Mouse (Mus musculus) right cerebral cortex, adult 2 months (tissue): ENCODE results near the gene Ugt1a8.

ENCODE experiments used
- DNase-seq, 2 experiments: peaks; one replicate each; pipeline ENCODE4 v3.0.0; 2021 to 2022; ENCODE audit warnings: low spot score in 2 of 2

The Ugt1a8 gene

DNA sequence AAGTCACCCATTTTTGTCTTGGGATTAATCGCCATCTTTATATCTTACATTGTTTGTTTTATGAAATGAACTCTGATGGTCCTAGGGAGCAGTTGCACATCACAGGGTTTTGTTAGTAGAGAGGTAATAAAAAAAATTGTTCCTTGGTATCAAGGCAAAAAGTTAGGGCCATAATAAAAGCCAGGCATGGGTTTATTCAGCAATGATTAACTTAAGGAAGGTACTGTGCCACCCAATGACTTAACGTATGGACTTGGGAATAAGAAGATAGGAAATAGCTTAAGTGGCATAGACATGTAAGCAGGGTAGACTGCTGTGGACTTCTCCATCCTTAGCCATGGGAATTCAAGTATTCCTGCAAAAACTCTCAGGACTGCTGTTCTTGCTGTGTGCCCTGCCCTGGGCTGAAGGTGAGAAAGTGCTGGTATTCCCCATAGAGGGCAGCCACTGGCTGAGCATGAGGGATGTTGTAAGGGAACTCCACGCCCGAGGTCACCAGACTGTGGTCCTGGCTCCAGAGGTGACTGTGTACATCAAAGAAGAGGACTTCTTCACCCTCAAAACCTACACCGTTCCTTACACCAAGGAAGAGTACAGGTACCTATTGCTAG is 98.8 kb downstream of the Ugt1a8 start:
- no peak for DNase-seq

DNA sequence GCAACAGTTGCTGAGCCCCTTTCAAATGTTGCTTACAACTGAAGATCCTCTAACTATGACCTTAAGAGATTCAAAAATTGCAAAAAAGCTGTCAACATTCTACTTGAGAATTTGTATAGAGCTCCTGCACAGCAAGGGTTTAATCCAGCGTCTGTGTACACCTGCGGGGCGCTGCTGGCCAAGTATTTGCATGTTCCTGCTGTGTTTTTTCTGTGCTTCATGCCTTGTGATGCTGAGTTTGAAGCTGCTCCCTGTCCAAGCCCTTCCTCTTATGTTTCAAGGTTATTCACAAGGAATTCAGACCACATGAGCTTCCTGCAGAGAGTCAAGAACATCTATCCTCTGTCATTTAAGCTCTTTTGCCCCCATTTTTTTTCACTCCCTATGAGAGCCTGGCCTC is 104.5 kb downstream of the Ugt1a8 start:
- no peak for DNase-seq

DNA sequence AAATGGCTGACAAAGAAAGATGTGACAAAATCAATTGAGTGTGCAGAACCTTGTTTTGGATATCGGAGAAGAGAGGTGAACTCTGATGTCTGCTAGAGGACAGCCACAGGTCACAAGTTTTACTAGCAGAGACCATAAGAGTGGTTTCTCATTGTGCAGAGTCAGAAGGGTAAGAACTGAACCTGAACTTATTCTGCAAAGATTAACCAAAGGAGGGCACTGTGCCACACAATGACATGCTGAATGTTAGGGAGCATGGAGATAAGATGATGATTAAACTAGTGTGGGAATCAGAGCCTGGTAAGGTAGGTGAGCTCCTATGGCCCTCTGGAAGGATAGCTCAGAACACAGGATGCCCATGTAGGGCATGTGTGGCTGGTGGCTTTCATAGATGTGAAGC is 108.1 kb downstream of the Ugt1a8 start:
- no peak for DNase-seq

DNA sequence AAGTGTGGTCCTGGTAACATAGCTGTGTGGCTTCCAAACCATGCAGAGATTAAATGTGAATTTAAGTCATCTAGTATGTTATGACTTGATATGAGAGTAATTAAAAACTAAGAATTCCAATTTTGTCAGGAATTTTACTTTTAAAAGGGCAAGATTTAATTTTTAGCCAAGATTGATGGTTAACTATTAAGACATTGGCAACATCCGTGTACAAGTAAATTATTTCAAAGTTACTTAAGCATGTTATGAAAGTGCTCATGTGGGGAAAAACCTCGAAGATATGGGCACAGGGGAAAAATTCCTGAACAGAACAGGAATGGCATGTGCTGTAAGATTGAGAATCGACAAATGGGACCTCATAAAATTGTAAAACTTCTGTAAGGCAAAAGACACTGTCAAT is 109.8 kb downstream of the Ugt1a8 start:
- DNase-seq: no peak

DNA sequence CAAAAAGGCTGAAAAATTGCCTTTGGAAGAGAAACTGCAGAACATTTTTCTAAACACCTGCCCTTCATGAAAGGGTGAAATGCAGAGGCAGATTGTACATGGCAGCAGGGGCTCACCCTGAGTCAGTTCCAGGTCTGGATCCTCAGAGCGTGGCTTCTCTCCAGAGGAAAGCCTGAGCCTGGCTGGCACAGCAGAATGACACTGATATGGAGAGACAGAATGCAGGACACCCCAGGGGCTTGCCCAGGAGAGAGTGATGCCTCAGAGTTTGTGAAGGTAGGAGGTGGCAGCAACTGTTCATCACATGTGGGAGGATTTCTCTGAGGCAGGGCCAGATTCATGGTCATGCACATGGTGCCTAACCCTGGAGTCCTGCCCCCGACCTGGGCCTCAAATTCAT is 112.4 kb downstream of the Ugt1a8 start:
- no peak for DNase-seq

DNA sequence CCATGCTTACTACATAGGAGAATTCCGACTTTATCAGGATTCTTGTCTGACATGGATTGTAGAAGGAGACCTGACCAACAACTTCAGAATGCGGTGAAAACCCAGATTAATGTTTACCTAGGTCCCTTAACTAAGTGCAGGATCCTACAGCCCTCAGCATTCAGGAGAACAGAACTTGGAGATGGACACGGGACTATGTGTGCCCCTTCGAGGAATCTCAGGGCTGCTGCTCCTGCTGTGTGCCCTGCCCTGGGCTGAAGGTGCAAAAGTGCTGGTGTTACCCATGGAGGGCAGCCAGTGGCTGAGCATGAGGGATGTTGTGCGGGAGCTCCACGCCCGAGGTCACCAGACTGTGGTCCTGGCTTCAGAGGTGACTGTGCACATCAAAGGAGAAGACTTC is 112.8 kb downstream of the Ugt1a8 start, which contains the start of gene Ugt1a2:
Ugt1a2 (plus strand) TSS at position 146 of the 400 bp plus-strand sequence.
- DNase-seq: no peak

DNA sequence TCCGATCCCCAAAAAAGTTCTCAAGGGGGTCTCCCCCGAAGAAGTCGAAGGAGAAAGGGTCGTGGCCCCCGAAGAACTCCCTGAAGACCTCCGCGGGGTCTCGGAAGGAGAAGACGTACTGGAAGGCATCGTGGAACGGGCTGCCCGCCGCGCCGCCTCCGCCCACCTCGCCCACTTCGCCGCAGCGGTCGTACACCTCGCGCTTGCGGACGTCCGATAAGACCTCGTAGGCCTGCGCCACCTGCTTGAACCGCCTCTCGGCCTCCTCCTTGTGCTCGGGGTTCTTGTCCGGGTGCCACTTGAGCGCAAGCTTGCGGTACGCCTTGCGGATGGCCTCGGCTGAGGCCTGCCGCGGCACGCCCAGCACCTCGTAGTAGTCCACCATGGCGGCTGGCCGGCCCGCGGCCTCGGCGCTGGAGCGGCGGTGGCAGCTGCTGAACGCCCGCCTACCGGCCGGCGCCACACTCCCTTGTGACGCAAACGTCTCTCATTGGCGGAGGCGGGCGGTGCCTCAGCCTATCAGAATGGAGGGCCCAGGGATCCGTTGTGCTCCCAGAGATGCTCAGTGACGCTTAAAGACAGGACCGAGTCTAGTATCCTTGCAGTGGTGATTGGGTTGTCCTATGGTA is 117.8 kb downstream of the Ugt1a8 start, which contains the start of gene Dnajb3:
Dnajb3 (minus strand) TSS at position 489 of the 629 bp plus-strand sequence.
- DNase-seq: peak; percentile 83 to 85

DNA sequence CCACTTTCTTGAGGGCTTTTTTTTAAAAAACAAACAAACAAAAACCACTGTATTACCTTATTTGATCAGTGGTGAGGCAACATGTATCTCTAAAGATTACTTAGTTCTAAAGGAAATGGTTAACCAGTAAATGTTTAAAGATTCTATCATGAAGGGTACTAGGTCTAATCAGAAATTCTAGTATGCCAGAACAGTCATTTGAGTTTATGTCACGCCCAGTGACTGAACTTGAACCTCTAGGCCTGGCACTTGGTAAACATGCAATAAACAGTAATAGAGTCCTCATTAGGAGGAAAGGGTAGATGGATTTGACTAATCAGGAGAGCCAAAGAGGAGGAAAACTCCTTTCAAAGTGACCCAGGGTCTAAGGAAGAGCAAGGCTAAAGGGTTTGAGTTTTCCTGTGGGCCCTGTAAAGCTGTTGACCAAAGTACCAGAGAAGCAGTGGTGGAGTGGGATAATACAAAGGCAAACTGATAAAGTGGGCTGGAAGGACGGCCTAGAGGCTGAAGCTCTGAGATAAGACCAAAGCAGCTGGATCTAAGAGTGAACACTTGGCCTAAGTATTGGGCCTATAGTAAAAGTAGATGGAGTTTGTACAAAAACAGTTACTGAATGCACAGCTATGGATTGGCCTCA is 119.3 kb downstream of the Ugt1a8 start:
- no peak for DNase-seq

DNA sequence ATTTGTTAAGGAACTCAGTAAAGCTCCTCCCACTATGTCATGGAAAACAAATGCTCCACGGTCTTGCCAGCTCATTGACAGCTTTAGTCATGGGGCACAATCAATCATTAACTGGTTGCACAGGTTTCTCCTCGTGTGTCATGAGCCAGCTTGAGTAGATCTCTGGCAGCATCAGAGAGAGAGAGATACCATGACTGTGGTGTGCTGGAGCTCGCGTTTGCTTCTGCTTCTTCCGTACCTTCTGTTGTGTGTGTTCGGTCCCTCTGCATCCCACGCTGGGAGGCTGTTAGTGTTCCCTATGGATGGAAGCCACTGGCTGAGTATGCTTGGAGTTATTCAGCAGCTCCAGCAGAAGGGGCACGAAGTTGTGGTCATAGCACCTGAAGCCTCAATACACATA is 124.2 kb downstream of the Ugt1a8 start, which contains the start of gene Ugt1a1:
Ugt1a1 (plus strand) TSS at position 148 of the 400 bp plus-strand sequence.
- DNase-seq: no peak

DNA sequence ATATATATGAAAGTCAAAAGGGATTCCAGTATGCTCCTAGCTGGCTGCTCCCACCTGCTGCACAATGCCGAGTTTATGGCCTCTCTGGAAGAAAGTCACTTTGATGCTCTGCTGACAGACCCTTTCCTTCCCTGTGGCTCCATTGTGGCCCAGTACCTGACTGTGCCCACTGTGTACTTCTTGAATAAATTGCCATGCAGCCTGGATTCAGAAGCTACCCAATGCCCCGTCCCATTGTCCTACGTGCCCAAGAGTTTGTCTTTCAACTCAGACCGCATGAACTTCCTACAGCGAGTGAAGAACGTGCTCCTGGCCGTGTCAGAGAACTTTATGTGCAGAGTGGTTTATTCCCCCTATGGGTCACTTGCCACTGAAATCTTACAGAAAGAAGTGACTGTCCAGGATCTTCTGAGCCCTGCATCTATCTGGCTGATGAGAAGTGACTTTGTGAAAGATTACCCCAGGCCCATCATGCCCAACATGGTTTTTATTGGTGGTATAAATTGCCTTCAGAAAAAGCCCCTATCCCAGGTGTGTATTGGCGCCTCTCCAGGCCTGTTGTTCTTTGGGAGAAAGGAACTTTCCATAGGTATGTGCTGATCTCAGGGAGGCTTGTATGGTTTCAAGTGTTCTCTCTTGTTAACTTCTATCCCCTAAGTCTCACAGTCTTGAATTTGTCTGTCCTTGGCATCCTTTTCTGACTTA is 124.9 kb downstream of the Ugt1a8 start:
- DNase-seq: no peak

DNA sequence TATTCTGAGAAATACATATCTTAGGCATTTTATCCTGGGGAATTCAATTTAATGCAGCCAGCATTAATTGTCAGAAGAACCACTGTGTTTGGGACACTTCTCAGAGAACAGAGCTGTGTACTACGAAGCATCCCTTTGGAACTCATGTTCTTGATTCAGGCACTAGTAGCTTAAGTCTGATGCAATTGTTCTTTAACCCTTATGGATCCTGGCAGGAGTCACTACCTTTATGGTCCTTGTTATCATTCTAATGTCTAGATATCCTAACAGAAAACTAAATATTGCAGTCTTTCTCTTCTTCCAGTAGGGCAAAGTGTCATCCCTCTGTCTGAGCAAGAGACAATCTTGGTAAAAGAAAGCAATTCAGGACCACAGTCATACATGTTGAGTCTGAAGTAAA is 125.4 kb downstream of the Ugt1a8 start:
- DNase-seq: no peak

DNA sequence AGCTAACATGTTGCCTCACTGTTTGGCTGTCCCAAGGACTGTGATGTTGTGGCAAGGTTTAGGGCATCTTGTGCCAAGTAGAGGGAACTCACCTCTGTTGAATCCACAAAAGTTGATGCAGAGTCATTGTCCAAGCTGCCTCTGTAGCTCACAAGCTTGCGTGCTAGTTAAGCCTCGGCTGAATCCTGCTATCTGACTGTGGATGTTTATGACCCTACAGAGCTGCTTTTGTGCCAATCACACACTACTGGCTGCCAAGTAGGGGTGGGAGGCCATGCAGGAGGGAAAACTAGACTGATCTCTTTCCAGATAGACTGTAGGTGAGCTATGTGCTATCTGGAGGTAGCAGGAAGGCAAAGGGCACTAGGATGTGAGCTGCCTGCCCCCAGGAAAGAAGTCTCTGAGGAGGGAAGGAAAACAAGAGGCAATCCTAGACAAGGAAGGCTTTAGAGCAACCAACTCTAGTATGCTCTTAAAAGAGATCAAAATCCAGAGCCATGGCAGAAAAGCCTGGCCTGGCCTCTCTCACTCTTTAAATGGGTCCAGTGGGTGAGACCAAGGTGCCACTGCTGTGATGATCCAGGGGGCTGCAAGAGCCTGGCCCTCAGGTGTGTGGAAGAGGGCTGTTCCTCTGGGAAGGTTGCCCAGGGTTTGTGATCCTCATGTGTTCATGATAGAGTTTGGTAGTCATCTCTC is 126.3 kb downstream of the Ugt1a8 start:
- no peak for DNase-seq

DNA sequence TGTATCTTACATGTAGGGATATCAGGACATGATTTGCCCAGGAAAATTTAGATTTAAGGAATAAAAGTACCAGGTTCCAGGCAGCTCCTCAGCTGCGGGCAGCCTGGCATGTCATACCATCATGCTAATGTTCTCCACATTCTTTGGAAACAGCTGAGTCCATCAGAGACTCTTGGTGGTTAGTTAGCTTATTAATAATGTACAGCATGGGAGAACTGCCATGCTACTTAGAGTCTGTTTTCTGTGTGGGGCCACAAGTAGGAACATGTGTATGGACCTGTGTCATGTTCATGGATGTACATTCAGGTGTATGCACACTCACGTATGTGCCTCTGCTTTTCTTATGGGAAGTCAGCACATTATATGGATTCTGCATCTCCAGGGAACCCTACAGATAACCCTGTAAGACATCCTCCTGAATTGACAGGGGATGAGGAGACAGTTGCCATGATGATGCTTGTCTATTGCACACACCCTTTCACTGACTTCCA is 126.9 kb downstream of the Ugt1a8 start:
- DNase-seq: no peak

DNA sequence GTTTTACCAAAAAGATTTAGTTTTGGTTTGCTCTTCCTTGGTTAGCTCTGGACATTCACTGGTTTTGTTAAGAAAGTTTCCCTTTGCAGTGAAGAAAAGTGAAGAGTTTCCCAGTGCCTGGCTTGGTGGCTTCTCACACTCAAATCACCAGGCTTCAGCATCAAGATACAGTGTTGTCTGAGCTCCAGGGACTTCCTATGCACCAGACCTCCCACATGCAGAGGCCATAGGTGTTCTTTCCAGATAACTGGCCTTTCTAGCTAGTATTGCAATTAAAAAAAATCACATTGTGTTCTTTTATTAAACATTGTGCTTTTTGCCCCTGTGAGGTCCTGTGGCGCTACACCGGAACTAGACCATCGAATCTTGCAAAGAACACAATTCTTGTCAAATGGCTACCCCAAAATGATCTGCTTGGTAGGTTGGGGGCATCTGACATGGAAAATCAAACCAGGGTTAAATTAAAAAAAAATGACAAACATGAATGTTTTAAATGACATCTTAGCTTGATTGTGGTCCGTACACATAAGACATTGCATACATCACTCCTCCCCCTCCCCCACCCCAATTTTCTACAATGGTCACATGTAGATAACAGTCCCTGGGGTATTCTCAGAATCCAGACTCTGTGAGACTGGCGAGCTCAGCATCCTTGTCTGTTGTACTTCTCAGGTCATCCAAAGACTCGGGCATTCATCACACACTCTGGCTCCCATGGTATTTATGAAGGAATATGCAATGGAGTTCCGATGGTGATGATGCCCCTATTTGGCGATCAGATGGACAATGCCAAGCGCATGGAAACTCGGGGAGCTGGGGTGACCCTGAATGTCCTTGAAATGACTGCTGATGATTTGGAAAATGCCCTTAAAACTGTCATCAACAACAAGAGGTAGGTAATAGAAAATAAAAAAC is 128.1 kb downstream of the Ugt1a8 start:
- no peak for DNase-seq

DNA sequence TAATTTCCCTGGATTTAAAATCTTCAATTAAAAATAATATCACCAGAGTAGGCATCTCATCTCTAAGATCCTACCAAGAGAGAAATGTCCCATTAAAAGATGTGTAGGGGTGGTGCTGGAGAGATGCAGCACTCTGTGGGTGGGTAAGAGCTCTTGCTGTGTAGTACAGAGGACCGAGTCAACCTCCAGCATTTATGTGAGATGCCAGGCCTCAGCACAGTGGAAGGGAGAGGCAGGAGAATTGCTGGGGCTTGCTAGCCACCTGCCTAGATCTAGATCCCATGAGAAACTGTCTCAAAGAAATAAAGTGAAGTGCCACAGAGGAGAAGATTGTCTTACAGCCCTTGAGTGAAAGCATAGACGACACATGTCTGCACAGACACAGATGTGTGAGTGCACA is 128.9 kb downstream of the Ugt1a8 start:
- DNase-seq: no peak

DNA sequence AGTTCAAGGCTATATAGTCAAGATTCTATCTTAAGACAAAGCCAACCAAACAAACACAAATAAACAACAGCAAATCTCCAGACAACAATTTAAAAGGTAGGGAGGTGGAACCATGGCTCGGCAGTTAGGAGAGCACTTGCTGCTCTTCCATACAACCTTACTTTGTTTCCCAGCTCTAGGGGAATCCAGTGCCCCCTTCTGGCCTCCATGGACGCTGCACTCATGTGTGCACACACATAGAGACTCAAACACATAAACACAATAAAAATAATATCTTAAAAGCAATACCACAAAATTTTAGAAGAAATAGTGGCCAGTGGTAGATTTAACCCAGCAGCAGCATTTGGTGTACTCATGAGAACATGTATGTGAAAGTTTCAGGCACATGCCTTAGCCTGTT is 129.5 kb downstream of the Ugt1a8 start:
- no peak for DNase-seq

DNA sequence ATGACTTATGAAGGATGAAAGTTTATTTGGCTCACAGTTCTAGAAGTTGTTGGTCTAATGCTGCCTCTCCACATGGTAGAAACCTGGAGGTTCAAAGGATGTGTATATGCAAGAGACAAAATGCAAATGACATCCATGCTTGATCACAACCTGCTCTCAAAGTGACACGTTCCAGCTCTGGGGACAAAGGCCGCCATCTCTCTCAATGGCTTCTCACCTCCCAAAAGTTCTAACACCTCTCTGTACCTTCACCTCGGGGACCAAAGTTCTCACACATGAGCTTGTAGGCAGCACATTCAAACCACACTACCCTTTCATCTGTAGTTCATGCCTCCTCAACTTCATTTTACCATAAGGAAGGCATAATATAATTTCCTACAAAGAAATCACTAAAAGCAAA is 130.0 kb downstream of the Ugt1a8 start:
- DNase-seq: no peak

DNA sequence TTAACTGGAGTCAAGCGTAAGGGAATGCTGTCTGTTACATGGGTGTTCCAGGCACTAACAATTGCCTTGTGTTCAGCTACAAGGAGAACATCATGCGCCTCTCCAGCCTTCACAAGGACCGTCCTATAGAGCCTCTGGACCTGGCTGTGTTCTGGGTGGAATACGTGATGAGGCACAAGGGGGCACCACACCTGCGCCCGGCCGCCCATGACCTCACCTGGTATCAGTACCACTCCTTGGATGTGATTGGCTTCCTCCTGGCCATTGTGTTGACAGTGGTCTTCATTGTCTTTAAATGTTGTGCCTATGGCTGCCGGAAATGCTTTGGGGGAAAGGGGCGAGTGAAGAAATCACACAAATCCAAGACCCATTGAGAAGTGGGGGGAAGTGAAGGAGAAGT is 130.4 kb downstream of the Ugt1a8 start:
- no peak for DNase-seq

DNA sequence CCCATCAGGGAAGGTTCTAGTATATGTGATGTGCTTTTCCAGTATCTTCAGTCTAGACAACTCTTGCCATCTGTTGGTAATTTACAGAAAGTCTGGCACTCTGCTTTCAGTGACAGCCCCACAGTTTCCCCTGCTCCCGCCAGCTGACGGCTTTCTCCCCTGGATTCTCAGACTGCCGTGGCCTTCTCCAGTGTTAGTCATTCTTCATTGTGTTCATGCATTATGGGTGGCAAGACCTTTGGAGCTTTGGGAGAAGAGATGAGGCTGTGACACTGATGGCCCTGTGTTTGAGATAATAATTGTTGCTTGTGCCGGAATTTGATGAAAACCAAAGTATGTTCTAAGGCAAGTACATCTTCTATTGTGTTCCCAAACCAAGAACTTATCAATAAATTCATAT is 131.0 kb downstream of the Ugt1a8 start:
- DNase-seq: no peak

DNA sequence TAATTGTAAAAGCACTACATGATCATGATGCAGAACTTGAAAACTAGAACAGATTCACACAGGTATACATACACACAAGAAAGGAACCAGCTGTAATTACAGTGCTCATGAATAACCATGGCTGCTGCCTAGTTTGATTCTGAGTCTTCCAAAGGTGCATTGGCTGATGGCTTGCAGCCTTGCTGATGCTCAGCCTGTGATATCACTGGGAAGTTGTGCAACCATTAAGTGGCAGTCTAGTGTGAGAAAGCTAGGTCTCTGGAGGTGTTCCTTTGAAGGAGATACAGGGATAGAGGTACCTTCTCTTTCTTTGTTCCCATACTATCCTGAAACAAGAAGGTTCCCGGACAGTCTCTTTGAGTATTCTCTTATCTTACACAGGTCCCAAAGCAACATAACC is 131.4 kb downstream of the Ugt1a8 start:
- DNase-seq: no peak

DNA sequence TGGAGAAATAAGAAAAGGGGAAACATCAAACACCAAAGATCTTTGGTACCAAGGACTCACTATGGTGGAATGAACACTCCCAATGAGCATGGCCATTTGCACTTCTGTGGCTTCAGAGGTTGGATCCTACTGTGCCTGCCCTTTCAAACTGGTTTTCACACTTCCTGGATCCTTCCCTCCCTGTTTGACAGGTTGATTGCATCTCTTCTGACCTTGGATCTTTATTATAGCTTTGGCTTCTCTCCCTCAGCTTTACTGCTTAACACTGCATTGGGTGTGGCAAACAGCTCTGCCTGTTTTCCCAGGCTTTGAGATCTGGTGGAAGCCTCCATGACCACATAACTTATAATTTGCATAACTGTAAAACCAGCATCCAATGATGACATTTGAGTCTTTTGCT is 132.7 kb downstream of the Ugt1a8 start:
- DNase-seq: no peak
